Mouse (Mus musculus) frontal cortex, postnatal 25 days (tissue): ENCODE measurements around the gene 4930595D18Rik.

ENCODE experiments used
- DNase-seq, 2 experiments: peaks; one replicate each; pipeline ENCODE4 v3.0.0; 2022; ENCODE audit warnings: low spot score in 2 of 2

Gene 4930595D18Rik

GRCm38 (mm10) chr12:111165831-111166591 lies 18.3 kb downstream of the 4930595D18Rik start, which contains the start of gene Traf3:
Traf3 (plus strand) TSS chr12:111166370.
- DNase-seq: no peak

- no peak for DNase-seq
These were observed 19.0 kb downstream of the 4930595D18Rik start for GRCm38 (mm10) chr12:111165146-111165812.

- DNase-seq: peak; percentile 80 to 81
These were observed 20.0 kb downstream of the 4930595D18Rik start for GRCm38 (mm10) chr12:111164310-111164751.

GRCm38 (mm10) chr12:111162312-111163061 lies 21.8 kb downstream of the 4930595D18Rik start:
- DNase-seq: peak in 1 of 2 experiments; percentile 34

GRCm38 (mm10) chr12:111161943-111162311 lies 22.4 kb downstream of the 4930595D18Rik start:
- DNase-seq: no peak

GRCm38 (mm10) chr12:111160871-111161270 lies 23.4 kb downstream of the 4930595D18Rik start:
- DNase-seq: no peak

GRCm38 (mm10) chr12:111159659-111160428 lies 24.4 kb downstream of the 4930595D18Rik start:
- no peak for DNase-seq

- DNase-seq: no peak
These were observed 28.5 kb downstream of the 4930595D18Rik start for GRCm38 (mm10) chr12:111155756-111156155.

- DNase-seq: no peak
These were observed 29.6 kb downstream of the 4930595D18Rik start for GRCm38 (mm10) chr12:111154641-111155040.

- DNase-seq: no peak
These were observed 30.3 kb downstream of the 4930595D18Rik start for GRCm38 (mm10) chr12:111153946-111154345.

- DNase-seq: no peak
These were observed 31.1 kb downstream of the 4930595D18Rik start for GRCm38 (mm10) chr12:111152981-111153710.

- DNase-seq: no peak
These were observed 31.7 kb downstream of the 4930595D18Rik start for GRCm38 (mm10) chr12:111152579-111152978.

- no peak for DNase-seq
These were observed 32.7 kb downstream of the 4930595D18Rik start for GRCm38 (mm10) chr12:111151422-111152156.

- no peak for DNase-seq
These were observed 34.1 kb downstream of the 4930595D18Rik start for GRCm38 (mm10) chr12:111150236-111150596.

- no peak for DNase-seq
These were observed 34.6 kb downstream of the 4930595D18Rik start for GRCm38 (mm10) chr12:111149495-111150235.

GRCm38 (mm10) chr12:111145269-111145668 lies 39.0 kb downstream of the 4930595D18Rik start:
- peak in 1 of 2 experiments; percentile 40 for DNase-seq

GRCm38 (mm10) chr12:111144598-111144997 lies 39.7 kb downstream of the 4930595D18Rik start:
- no peak for DNase-seq

- DNase-seq: no peak
These were observed 40.7 kb downstream of the 4930595D18Rik start for GRCm38 (mm10) chr12:111143509-111144063.

GRCm38 (mm10) chr12:111143005-111143508 lies 41.2 kb downstream of the 4930595D18Rik start:
- DNase-seq: no peak
